Mouse (Mus musculus) frontal cortex, postnatal 14 days (tissue): Measurements from ENCODE around the gene Mepce.

Experiments used
- DNase-seq, 2 experiments: peaks; one replicate each; pipeline ENCODE4 v3.0.0; 2022; ENCODE audit warnings: low spot score in 2 of 2

Gene Mepce

GRCm38 (mm10) chr5:137788171-137788570, 716 bp upstream of the Mepce start:
- DNase-seq = peak; percentile 26 to 33

DNA sequence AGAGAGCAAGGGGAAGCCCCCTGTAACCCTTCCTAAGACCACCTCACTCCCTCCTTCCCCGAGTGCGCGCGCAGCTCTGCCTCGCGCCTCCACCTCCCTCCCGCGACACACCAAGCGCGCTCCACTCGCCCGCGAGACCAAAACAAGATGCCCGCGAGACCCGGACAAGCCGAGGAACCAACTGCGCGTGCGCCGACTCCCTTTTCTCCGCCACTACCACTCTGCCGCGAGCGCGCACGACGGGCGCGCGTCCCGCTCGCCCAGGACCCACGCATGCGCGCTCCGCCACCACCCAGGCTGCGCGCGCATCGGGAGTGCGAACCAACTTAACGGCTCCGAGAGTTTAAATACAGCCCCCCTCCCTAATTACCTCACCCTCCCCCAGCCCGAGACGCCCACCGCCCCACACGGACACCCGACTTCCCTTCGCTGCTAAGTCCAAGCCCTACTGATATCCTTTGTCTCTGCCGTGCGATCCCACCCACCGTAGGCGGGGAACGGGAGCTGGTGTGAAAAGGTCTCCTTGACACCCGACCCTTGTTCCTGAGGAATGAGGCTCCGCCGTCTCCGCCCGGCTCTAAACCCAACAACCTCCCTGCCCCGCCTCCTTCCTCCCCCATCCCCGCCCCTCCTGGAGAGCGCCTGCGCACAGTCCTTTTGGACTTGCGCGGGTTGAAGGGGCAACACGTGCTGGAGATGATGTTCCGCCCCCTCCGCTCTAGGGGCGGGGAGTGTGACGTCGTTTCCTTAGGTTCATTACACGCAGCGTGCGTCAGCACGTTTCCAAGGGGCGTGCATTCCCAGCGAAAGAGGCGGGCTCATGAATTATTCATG, 1.1 kb downstream of the Mepce start:
- peak; percentile 98 to 99 for DNase-seq

GRCm38 (mm10) chr5:137785164-137786031, 2.1 kb downstream of the Mepce start:
- DNase-seq = peak; percentile 37 to 56

DNA sequence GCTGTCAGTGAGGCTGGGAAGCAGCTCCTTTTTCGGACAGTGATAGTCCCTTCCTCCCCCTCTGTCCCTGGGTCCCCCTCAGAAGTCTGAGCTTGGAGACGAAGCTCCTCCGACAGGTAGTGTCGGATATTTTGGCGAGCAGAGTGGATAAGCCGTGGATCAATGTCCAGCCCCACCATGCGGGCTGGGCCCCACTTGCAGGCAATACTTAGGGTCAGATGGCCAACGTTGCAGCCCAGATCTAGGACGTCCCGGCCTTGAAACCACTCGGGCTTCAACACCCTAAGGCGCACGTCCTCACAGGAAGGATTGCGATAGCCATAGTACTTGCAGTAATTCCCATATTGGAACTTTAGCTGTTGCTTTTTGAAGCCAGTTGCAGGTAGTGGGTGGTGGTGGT, 2.9 kb downstream of the Mepce start:
- no peak for DNase-seq

GRCm38 (mm10) chr5:137783901-137784540, 3.4 kb downstream of the Mepce start:
- no peak for DNase-seq

DNA sequence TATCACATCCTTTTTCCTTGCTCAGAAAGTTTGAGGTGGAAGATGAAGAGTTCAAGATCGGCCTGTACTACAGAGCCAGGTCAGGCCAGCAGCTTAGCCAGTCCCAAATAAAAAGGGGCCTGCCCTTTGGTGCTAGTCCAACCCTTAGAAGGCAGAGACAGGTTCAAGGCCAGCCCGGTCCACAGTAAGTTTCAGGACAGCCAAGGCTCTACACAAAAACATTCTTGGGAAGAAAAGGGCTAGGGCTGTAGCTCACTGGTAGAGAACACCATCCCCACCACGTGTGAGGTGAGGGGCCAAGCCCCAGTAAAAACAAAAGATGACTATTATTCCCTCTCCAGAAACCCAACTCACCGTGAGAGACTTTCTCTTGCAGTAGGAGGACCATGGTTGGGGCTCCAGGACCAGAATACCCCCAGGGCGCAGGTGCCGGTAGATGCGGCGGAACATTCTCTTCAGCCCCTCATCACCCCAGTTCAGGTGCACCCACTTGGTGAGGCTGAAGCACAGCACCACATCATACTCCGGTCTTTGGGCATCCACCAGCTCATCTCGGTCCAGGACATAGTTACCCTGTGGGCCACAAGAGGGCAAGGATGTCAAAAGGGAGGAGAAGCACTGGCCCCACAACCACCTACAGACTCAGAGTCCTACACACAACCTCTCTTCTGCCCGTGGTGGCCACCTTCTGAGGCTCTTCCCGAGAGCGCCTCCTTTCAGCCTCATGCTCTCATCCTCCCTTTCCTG, 4.5 kb downstream of the Mepce start:
- DNase-seq = no peak

- DNase-seq = no peak
These were observed 5.8 kb downstream of the Mepce start for GRCm38 (mm10) chr5:137781661-137782060.

DNA sequence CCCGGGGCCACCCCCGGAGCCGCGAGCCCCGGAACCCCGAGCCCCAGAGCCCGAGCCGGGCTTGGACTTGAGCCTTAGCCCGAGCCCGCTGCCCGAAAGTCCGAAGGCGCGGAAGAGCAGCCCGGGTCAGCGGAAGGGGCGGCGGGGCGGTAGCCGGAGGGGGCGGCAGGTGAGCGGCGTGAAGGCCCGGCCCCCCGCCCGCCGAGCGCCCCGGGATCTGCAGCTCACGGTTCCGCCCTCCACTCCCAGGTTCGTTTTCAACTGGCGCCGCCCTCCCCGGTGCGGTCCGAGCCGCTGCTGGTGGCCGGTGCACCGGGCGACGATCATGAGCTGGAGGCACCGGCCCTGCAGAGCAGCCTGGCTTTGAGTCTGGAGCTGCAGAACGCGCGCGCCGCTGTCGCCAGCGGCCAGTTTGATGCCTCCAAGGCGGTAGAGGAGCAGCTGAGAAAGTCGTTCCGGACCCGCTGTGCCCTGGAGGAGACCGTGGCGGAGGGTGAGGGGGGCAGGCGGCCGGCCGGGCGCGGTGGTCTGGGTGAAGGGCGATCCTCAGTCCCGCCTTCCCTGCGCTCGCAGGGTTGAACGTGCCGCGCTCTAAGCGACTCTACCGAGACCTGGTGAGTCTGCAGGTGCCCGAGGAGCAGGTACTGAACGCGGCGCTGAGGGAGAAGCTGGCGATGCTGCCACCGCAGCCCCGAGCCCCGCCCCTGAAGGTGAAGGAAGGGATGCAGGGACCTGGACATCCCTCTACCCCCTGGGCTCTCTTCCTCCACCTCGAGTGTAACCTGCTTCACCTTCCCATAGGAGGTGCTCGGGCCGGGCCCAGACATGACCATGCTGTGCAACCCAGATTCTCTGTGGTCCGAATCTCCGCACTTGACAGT, 8.2 kb downstream of the Mepce start:
- DNase-seq = no peak

- DNase-seq = peak; percentile 93 to 95
These were observed 8.8 kb downstream of the Mepce start, which contains the start of gene Ppp1r35 for GRCm38 (mm10) chr5:137778635-137779034. TSS of gene Ppp1r35 (plus strand) at chr5:137778849.

- no peak for DNase-seq
These were observed 10.1 kb downstream of the Mepce start for GRCm38 (mm10) chr5:137777267-137777845.

- DNase-seq = no peak
These were observed 11.0 kb downstream of the Mepce start for GRCm38 (mm10) chr5:137776408-137776918.

- no peak for DNase-seq
These were observed 11.7 kb downstream of the Mepce start for GRCm38 (mm10) chr5:137775587-137776290.

GRCm38 (mm10) chr5:137772755-137773154, 14.7 kb downstream of the Mepce start:
- DNase-seq = no peak

DNA sequence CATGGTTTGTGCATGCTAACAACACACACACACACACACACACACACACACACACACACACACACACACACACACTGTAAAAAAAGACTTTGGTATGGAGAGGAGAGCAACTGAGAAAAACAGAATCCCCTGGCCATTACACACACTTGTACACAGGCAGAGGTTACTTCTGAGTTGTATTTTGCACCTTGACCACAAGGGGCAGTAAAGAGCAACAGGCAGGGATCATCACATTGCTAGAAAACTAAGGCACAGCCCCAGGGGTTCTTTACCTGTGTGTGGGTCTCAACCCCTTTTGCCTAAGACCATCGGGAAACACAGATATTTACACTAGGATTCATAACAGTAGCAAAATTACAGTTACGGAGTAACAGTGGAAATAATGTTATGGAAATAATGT, 16.7 kb downstream of the Mepce start:
- no peak for DNase-seq

DNA sequence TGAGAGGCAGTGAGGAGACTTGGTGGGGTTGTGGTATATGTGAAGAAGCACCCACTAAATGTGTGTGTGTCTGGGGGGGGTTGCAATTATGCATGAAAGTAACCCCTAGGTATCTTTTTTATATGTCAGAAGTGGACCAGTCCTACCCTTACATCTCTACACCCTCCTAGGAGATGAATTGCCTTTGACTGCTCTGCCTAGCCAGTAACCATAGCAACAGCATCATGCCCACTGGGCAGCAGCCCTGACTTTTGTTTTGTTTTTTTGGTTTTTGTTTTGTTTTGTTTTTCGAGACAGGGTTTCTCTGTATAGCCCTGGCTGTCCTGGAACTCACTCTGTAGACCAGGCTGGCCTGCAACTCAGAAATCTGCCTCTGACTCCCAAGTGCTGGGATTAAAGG, 19.0 kb downstream of the Mepce start:
- no peak for DNase-seq

- DNase-seq = no peak
These were observed 21.2 kb downstream of the Mepce start for GRCm38 (mm10) chr5:137766270-137766669.

DNA sequence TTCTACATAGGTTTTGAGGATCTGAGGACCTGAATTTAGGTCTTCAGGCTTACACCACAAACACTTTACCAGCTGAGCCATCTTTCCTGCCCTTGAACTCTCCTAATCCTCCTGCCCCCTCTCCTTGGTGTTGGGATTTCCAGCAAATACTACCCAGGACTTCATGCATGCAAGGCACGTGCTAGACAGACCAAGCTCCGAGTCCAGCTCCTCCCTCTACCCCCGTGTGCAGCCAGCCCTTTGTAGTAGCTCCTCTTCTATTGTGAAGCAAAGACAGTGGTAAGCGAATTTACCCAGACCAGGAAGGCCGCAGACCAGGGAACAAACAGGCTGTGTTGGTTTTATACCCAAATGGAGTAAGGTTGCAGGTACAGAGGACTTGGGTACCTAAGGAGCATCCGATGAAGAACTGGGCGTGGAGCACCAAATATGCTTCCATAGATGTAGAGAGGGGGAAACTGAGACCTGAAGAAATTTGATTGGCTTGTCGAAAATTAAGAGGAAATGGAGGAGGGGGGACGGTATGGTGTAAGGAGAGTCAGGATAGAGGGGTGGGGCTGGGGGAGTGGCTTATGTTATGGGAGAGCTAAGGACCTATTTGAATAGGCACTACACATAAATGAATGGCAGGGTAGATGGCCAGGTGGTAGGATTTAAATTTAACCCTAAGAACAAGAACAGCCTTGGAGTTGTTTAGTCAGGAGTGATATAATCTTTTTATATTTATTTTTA, 22.7 kb downstream of the Mepce start:
- no peak for DNase-seq

DNA sequence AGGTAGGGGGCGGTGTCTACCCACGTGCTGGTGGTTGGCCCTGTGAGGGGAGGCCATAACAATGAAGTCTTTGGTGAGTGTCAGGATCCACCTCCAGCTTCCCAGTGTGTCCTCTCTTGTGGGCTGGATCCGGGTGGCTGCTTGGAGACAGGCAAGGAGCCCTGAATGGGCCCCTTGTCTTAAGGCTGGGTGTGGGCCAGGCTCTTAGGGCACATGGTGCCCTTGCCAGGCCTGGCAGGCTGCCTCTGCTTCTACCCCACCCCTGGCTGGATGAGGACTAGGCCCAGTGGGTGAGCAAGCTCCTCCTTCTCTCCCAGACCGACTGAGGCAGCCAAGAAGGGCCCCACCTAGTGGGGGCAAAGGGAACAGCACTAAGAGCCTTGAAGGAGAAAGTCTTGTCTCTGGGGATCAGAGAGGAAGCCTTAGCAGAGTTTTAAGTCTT, 27.5 kb downstream of the Mepce start:
- DNase-seq = peak; percentile 76 to 87
